In genomic region chr6:84445093-84445492, GRCm38 (mm10) we compare ENCODE assay signal across 18 mouse cellular contexts.
DNase-seq lines count a peak whose midpoint lies in the region; ATAC-seq lines count a peak whose summit lies in the region.
"Had no signal": no experiment of that assay in that cellular context is flagged by ENCODE, and none has a peak within 500 bp of the region (broad histone marks: within the 10 kb centered on the region; RNA-seq: fewer than 3 reads in every experiment).

No protein-coding gene starts in this region.

- no peak for DNase-seq in frontal cortex, postnatal 25 days (ENCODE audit: low spot score in 2 of 2)
- DNase-seq in right cerebral cortex, adult 18-20 months, result peak; percentile 56
- no peak for DNase-seq in right cerebral cortex, postnatal 14 days
- peak; percentile 73 for DNase-seq in brain, adult 2 months (ENCODE audit: low read depth, low spot score)
- DNase-seq in adrenal gland, postnatal 10 days, result no peak
- no peak for DNase-seq in MN1 (ENCODE audit: low spot score)
- DNase-seq: adrenal gland, adult 8-10 months; cerebellum, adult 11 months; cerebellum, adult 9-11 months; gastrocnemius, postnatal 10 days; heart, postnatal 14 days; kidney, adult 11 months; layer of hippocampus, adult 9-11 months; right cerebral cortex, postnatal 25 days; thymus, postnatal 25 days had no signal

- peak; percentile 44; the same call in 1 of the 2 replicates for ATAC-seq in frontal cortex, adult (ENCODE audit: low TSS enrichment)
- ATAC-seq in megakaryocyte progenitor cell, adult 5-6 weeks (replicated peaks; ENCODE audit: poor library complexity), result peak; percentile 42
- ATAC-seq: lung, postnatal 0 days had no signal

Comparison
In these comparisons a context has a peak if more than half of its experiments do, and no peak if none do; other contexts are left out.
1. DNase-seq: peak in right cerebral cortex, adult 18-20 months (single experiment) and brain, adult 2 months (single experiment); none in frontal cortex, postnatal 25 days (0 of 2), right cerebral cortex, postnatal 14 days (single experiment), adrenal gland, postnatal 10 days (single experiment) and MN1 (single experiment).